8 mouse cellular contexts compared by ENCODE assay signal in the genomic region with DNA sequence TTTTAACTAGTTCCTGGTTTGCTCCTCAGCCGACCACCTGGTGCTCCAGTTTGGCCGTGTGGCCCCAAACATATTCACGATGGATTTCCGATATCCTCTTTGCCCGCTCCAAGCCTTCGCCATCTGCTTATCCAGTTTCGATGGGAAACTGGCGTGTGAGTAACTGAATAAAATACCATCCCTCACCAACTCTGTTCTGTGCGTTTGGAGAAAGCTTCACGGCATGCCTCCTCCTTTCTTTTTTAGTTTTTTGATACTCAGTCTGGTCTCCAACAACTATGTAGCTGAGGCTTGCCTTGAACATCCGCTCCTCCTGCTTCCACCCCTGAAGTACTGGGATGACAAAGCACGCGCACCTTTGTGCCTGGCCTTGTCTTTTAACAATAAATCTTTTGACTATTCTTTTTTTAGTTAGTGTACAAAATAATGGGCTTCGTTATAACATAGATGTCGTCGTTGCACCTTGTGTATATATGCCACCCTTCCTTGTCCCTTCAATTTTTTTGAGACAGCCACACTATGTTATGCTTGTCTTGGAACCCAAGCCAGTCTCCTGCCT. TPM values are rescaled to one million over a fixed set of nuclear protein-coding genes. Genes with fewer than 3 reads are reported as not detected.
DNase-seq lines count a peak whose midpoint lies in the region; ATAC-seq and TF ChIP-seq lines count a peak whose summit lies in the region.

No protein-coding gene starts in this region.

- ATAC-seq in lung, embryonic 14.5 days (ENCODE audit: insufficient read depth) = no peak
- no peak for ATAC-seq in neural tube, embryonic 15.5 days (ENCODE audit: low FRiP score)

- H3K9me3 ChIP-seq in lung, embryonic 14.5 days (ENCODE audit: low read depth, low read length) = no peaks in the 10 kb centered on the region
- H3K9me3 ChIP-seq in forebrain, embryonic 10.5 days = no peaks in the 10 kb centered on the region
- no peaks in the 10 kb centered on the region for H3K9me3 ChIP-seq in limb, embryonic 10.5 days (replicated peaks)
- no peaks in the 10 kb centered on the region for H3K9me3 ChIP-seq in neural tube, embryonic 15.5 days (replicated peaks)

- peak overlapping the region; percentile 64 for H3K4me2 ChIP-seq in lung, embryonic 14.5 days
- H3K4me2 ChIP-seq in neural tube, embryonic 15.5 days = peak overlapping the region; percentile 61

- peaks cover 18% of the 10 kb centered on the region; the same call in 1 of the 2 replicates for H3K36me3 ChIP-seq in lung, embryonic 14.5 days (ENCODE audit: insufficient read depth)
- peaks cover 20% of the 10 kb centered on the region for H3K36me3 ChIP-seq in forebrain, embryonic 10.5 days (replicated peaks)
- peaks cover 19% of the 10 kb centered on the region for H3K36me3 ChIP-seq in limb, embryonic 10.5 days
- no peaks in the 10 kb centered on the region for H3K36me3 ChIP-seq in neural tube, embryonic 15.5 days

- 55% methylated on average over 16 of the region's 16 CpGs for WGBS in lung, embryonic 14.5 days
- 61% methylated on average over 16 of the region's 16 CpGs for WGBS in forebrain, embryonic 10.5 days
- 58% methylated on average over 16 of the region's 16 CpGs for WGBS in limb, embryonic 10.5 days
- WGBS in neural tube, embryonic 15.5 days = 55% methylated on average over 16 of the region's 16 CpGs

- peak overlapping the region; percentile 62 for H3K9ac ChIP-seq in lung, embryonic 14.5 days
- H3K9ac ChIP-seq in neural tube, embryonic 15.5 days (replicated peaks) = peak overlapping the region; percentile 50

- peak overlapping the region; percentile 54 for H3K4me3 ChIP-seq in lung, embryonic 14.5 days (ENCODE audit: low read depth, low read length)
- H3K4me3 ChIP-seq in forebrain, embryonic 10.5 days = peak overlapping the region; percentile 63
- peak overlapping the region; percentile 66 for H3K4me3 ChIP-seq in limb, embryonic 10.5 days
- H3K4me3 ChIP-seq in neural tube, embryonic 15.5 days (replicated peaks) = peak overlapping the region; percentile 49

- no peaks in the 10 kb centered on the region for H3K4me1 ChIP-seq in lung, embryonic 14.5 days (ENCODE audit: insufficient read depth)
- H3K4me1 ChIP-seq in forebrain, embryonic 10.5 days = peaks cover 47% of the 10 kb centered on the region
- H3K4me1 ChIP-seq in limb, embryonic 10.5 days = peaks cover 40% of the 10 kb centered on the region
- peaks cover 42% of the 10 kb centered on the region for H3K4me1 ChIP-seq in neural tube, embryonic 15.5 days

- TF ChIP-seq CTCF in lung, embryonic 14.5 days (IDR thresholded peaks at IDR 0.05; ENCODE audit: low read depth) = no peak

- H3K27ac ChIP-seq in lung, embryonic 14.5 days (ENCODE audit: low read depth) = no peak overlapping the region; the same call in 1 of the 2 replicates
- H3K27ac ChIP-seq in forebrain, embryonic 10.5 days = peak overlapping the region; percentile 91
- H3K27ac ChIP-seq in limb, embryonic 10.5 days = peak overlapping the region; percentile 92
- H3K27ac ChIP-seq in neural tube, embryonic 15.5 days (replicated peaks) = peak overlapping the region; percentile 85; the same call in 1 of the 2 replicates

- no peaks in the 10 kb centered on the region for H3K27me3 ChIP-seq in lung, embryonic 14.5 days (ENCODE audit: insufficient read depth, low read length)
- no peaks in the 10 kb centered on the region for H3K27me3 ChIP-seq in forebrain, embryonic 10.5 days (ENCODE audit: poor library complexity, severe bottlenecking)
- no peaks in the 10 kb centered on the region for H3K27me3 ChIP-seq in limb, embryonic 10.5 days (ENCODE audit: low read depth, poor library complexity, severe bottlenecking)
- no peaks in the 10 kb centered on the region for H3K27me3 ChIP-seq in neural tube, embryonic 15.5 days (replicated peaks)

- DNase-seq in lung, embryonic 14.5 days = no peak
- no peak for DNase-seq in lung, postnatal 10 days
- no peak for DNase-seq in forebrain, embryonic 10.5 days (ENCODE audit: extremely low spot score, low spot score)
- no peak for DNase-seq in limb, embryonic 10.5 days (ENCODE audit: low spot score)
- no peak for DNase-seq in ovary, postnatal 10 days (ENCODE audit: low spot score)
- no peak for DNase-seq in right cerebral cortex, adult 18-20 months
- DNase-seq in adrenal gland, postnatal 25 days = no peak

RNA-seq across cellular contexts. Expression of a gene that starts 3.8 kb away (rescaled TPM):
- 15.6 and 17.5 TPM in 2 replicates for polyA plus RNA-seq in lung, embryonic 14.5 days (2014; fragmentation: Nextera tagmentation; extraction: Ambion mirVana)
- polyA plus RNA-seq in forebrain, embryonic 10.5 days (2016; fragmentation: Nextera tagmentation; extraction: Ambion mirVana) = 16.4 and 17.7 TPM in 2 replicates
- 22.4 and 25.7 TPM in 2 replicates for polyA plus RNA-seq in limb, embryonic 10.5 days (2016; fragmentation: Nextera tagmentation; extraction: Ambion mirVana)
- 17.8 and 18.4 TPM in 2 replicates for polyA plus RNA-seq in neural tube, embryonic 15.5 days (2015; fragmentation: Nextera tagmentation; extraction: Ambion mirVana)
- 28.0 and 29.6 TPM in 2 replicates for total RNA-seq in adrenal gland, postnatal 25 days (2021)

RNA-seq across cellular contexts. Expression of a gene that starts 3.9 kb away (rescaled TPM):
- 1.9 and 2.1 TPM in 2 replicates for polyA plus RNA-seq in lung, embryonic 14.5 days (2014; fragmentation: Nextera tagmentation; extraction: Ambion mirVana)
- 1.1 and 1.2 TPM in 2 replicates for polyA plus RNA-seq in forebrain, embryonic 10.5 days (2016; fragmentation: Nextera tagmentation; extraction: Ambion mirVana)
- 0.43 and 1.0 TPM in 2 replicates for polyA plus RNA-seq in limb, embryonic 10.5 days (2016; fragmentation: Nextera tagmentation; extraction: Ambion mirVana)
- 4.3 and 4.7 TPM in 2 replicates for polyA plus RNA-seq in neural tube, embryonic 15.5 days (2015; fragmentation: Nextera tagmentation; extraction: Ambion mirVana)
- total RNA-seq in adrenal gland, postnatal 25 days (2021) = 3.2 and 3.3 TPM in 2 replicates

RNA-seq across cellular contexts. Expression of a gene that starts 12.1 kb away (rescaled TPM):
- polyA plus RNA-seq in lung, embryonic 14.5 days (2014; fragmentation: Nextera tagmentation; extraction: Ambion mirVana) = 194 and 201 TPM in 2 replicates
- polyA plus RNA-seq in forebrain, embryonic 10.5 days (2016; fragmentation: Nextera tagmentation; extraction: Ambion mirVana) = 99.3 and 106 TPM in 2 replicates
- polyA plus RNA-seq in limb, embryonic 10.5 days (2016; fragmentation: Nextera tagmentation; extraction: Ambion mirVana) = 116 and 125 TPM in 2 replicates
- polyA plus RNA-seq in neural tube, embryonic 15.5 days (2015; fragmentation: Nextera tagmentation; extraction: Ambion mirVana) = 140 and 158 TPM in 2 replicates
- total RNA-seq in adrenal gland, postnatal 25 days (2021) = 220 and 264 TPM in 2 replicates

RNA-seq across cellular contexts. Expression of a gene that starts 32.4 kb away (rescaled TPM):
- polyA plus RNA-seq in lung, embryonic 14.5 days (2014; fragmentation: Nextera tagmentation; extraction: Ambion mirVana) = 0.57 and 0.66 TPM in 2 replicates
- polyA plus RNA-seq in forebrain, embryonic 10.5 days (2016; fragmentation: Nextera tagmentation; extraction: Ambion mirVana) = 0.39 and 0.63 TPM in 2 replicates
- polyA plus RNA-seq in limb, embryonic 10.5 days (2016; fragmentation: Nextera tagmentation; extraction: Ambion mirVana) = 1.0 and 1.1 TPM in 2 replicates
- polyA plus RNA-seq in neural tube, embryonic 15.5 days (2015; fragmentation: Nextera tagmentation; extraction: Ambion mirVana) = 0.93 TPM in 1 of 2 replicates, not detected in the other
- 0.95 and 1.0 TPM in 2 replicates for total RNA-seq in adrenal gland, postnatal 25 days (2021)

RNA-seq across cellular contexts. Expression of a gene that starts 33.7 kb away (rescaled TPM):
- polyA plus RNA-seq in lung, embryonic 14.5 days (2014; fragmentation: Nextera tagmentation; extraction: Ambion mirVana) = 3.0 and 3.3 TPM in 2 replicates
- 6.4 and 7.2 TPM in 2 replicates for polyA plus RNA-seq in forebrain, embryonic 10.5 days (2016; fragmentation: Nextera tagmentation; extraction: Ambion mirVana)
- polyA plus RNA-seq in limb, embryonic 10.5 days (2016; fragmentation: Nextera tagmentation; extraction: Ambion mirVana) = 4.9 and 5.8 TPM in 2 replicates
- polyA plus RNA-seq in neural tube, embryonic 15.5 days (2015; fragmentation: Nextera tagmentation; extraction: Ambion mirVana) = 4.2 and 4.8 TPM in 2 replicates
- total RNA-seq in adrenal gland, postnatal 25 days (2021) = 62.3 and 75.5 TPM in 2 replicates
